Mouse (Mus musculus): Measurements from ENCODE around the gene H2-Aa. TPM values are rescaled to one million over a fixed set of nuclear protein-coding genes. Genes with fewer than 3 reads are reported as not detected.

H2-Aa gene
- polyA plus RNA-seq, 1 experiment from 2014 or later: not detected

DNA sequence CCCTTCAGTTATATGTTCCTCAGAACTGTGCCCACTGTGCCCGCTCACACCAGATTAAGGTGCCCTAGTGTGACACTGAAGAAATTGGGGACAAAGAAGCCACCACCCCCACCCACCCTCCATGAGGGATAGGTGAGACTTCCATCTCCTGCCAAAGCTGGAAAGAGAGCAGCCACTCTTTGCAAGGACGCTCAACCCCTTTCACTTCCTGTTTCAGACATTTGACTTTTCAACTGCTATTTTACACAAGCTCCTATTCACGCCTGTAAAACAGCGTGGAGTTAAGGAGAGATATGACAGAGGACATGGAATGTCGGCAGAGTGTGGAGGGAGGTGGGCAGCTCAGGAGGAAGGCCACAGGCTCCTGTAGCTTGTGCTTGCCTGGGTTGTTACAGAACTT, 1.1 kb downstream of the H2-Aa start:
- Histone ChIP-seq H3K9ac (replicated peaks; ENCODE audit: low read length) (no peak overlapping the region), H3K27me3 (ENCODE audit: control insufficient read depth, insufficient read depth, low read length) (no peaks in the 10 kb centered on the region), H3K36me3 (replicated peaks; ENCODE audit: control insufficient read depth, insufficient read depth, low read depth, low read length) (no peaks in the 10 kb centered on the region), H3K4me3 (ENCODE audit: low read depth, low read length) (no peak overlapping the region), H3K9me3 (replicated peaks; ENCODE audit: control insufficient read depth, low read length) (no peaks in the 10 kb centered on the region), H3K4me2 (ENCODE audit: low read depth, low read length) (no peak overlapping the region), H3K4me1 (ENCODE audit: control insufficient read depth, insufficient read depth, low read length) (no peaks in the 10 kb centered on the region), H3K27ac (replicated peaks; ENCODE audit: low read depth, low read length) (no peak overlapping the region)
- no peak for ATAC-seq (replicated peaks; ENCODE audit: insufficient number of reproducible peaks, low FRiP score, low TSS enrichment, low read depth)
- WGBS: 72% methylated on average over 5 of the region's 5 CpGs
- no peak for DNase-seq (ENCODE audit: low spot score)

- Histone ChIP-seq H3K9me3 (replicated peaks; ENCODE audit: control insufficient read depth, low read length) (no peaks in the 10 kb centered on the region), H3K9ac (replicated peaks; ENCODE audit: low read length) (no peak overlapping the region), H3K36me3 (replicated peaks; ENCODE audit: control insufficient read depth, insufficient read depth, low read depth, low read length) (no peaks in the 10 kb centered on the region), H3K4me2 (ENCODE audit: low read depth, low read length) (no peak overlapping the region), H3K4me1 (ENCODE audit: control insufficient read depth, insufficient read depth, low read length) (no peaks in the 10 kb centered on the region), H3K4me3 (ENCODE audit: low read depth, low read length) (no peak overlapping the region), H3K27me3 (ENCODE audit: control insufficient read depth, insufficient read depth, low read length) (no peaks in the 10 kb centered on the region), H3K27ac (replicated peaks; ENCODE audit: low read depth, low read length) (no peak overlapping the region)
- ATAC-seq (replicated peaks; ENCODE audit: insufficient number of reproducible peaks, low FRiP score, low TSS enrichment, low read depth) (no peak), DNase-seq (ENCODE audit: low spot score) (peak; percentile 17)
- 42% methylated on average over 4 of the region's 4 CpGs for WGBS
Observed at GRCm38 (mm10) chr17:34285848-34286247, 1.8 kb downstream of the H2-Aa start.

DNA sequence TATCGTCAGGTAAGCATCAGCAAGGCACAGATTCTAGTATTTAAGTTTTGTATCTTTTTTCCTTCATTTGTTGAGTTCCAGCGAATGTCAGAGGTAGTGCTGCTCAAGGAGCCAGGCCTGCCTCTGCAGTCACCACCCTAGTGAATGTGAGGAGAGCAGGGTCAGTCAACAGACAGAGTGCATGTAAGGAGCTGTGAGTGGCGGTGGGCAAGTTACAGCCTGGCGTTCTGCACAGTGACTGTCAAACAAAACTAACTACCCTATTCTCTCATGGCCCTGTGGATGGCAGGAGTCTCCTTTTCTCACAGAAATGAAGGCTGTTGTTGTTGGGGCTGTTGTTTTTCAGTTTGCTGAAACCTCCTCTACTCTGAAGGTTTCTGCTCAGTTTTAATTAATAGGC, 2.3 kb downstream of the H2-Aa start:
- Histone ChIP-seq H3K4me3 (ENCODE audit: low read depth, low read length) (no peak overlapping the region), H3K4me2 (ENCODE audit: low read depth, low read length) (no peak overlapping the region), H3K36me3 (replicated peaks; ENCODE audit: control insufficient read depth, insufficient read depth, low read depth, low read length) (no peaks in the 10 kb centered on the region), H3K9ac (replicated peaks; ENCODE audit: low read length) (no peak overlapping the region), H3K27ac (replicated peaks; ENCODE audit: low read depth, low read length) (no peak overlapping the region), H3K4me1 (ENCODE audit: control insufficient read depth, insufficient read depth, low read length) (no peaks in the 10 kb centered on the region), H3K27me3 (ENCODE audit: control insufficient read depth, insufficient read depth, low read length) (no peaks in the 10 kb centered on the region), H3K9me3 (replicated peaks; ENCODE audit: control insufficient read depth, low read length) (no peaks in the 10 kb centered on the region)
- ATAC-seq (replicated peaks; ENCODE audit: insufficient number of reproducible peaks, low FRiP score, low TSS enrichment, low read depth) (no peak), DNase-seq (ENCODE audit: low spot score) (no peak)
- 77% methylated on average over 4 of the region's 4 CpGs for WGBS

DNA sequence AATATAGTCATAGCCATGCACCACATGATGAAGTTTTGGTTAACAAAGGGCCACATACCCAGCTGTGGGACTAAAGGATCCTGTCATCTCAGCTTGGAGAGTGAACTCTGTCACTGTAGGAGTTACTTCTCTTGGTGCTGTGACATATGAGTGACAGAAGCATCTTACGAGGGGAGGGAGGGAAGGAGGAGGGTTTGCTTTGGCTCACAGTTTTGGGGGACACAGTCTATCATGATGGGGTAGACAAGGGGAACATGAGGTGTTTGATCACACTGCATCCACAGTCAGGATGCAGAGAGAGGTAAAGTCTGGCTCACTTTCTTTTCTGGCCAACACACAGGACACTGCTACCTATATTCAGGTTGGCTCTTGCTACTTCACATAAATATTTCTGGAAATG, 5.8 kb downstream of the H2-Aa start:
- Histone ChIP-seq H3K4me2 (ENCODE audit: low read depth, low read length) (no peak overlapping the region), H3K27ac (replicated peaks; ENCODE audit: low read depth, low read length) (no peak overlapping the region), H3K36me3 (replicated peaks; ENCODE audit: control insufficient read depth, insufficient read depth, low read depth, low read length) (no peaks in the 10 kb centered on the region), H3K27me3 (ENCODE audit: control insufficient read depth, insufficient read depth, low read length) (no peaks in the 10 kb centered on the region), H3K4me3 (ENCODE audit: low read depth, low read length) (no peak overlapping the region), H3K4me1 (ENCODE audit: control insufficient read depth, insufficient read depth, low read length) (no peaks in the 10 kb centered on the region), H3K9ac (replicated peaks; ENCODE audit: low read length) (no peak overlapping the region), H3K9me3 (replicated peaks; ENCODE audit: control insufficient read depth, low read length) (no peaks in the 10 kb centered on the region)
- ATAC-seq (replicated peaks; ENCODE audit: insufficient number of reproducible peaks, low FRiP score, low TSS enrichment, low read depth) (no peak), DNase-seq (ENCODE audit: low spot score) (no peak)
- 57% methylated on average over 1 of the region's 1 CpGs for WGBS

GRCm38 (mm10) chr17:34280499-34281038, 7.1 kb downstream of the H2-Aa start:
- H3K36me3 ChIP-seq (replicated peaks; ENCODE audit: control insufficient read depth, insufficient read depth, low read depth, low read length): no peaks in the 10 kb centered on the region
- no peak overlapping the region for H3K4me3 ChIP-seq (ENCODE audit: low read depth, low read length)
- no peak overlapping the region for H3K27ac ChIP-seq (replicated peaks; ENCODE audit: low read depth, low read length)
- WGBS: 72% methylated on average over 1 of the region's 1 CpGs
- no peaks in the 10 kb centered on the region for H3K27me3 ChIP-seq (ENCODE audit: control insufficient read depth, insufficient read depth, low read length)
- peak; percentile 29; the same call in 1 of the 2 replicates for ATAC-seq (replicated peaks; ENCODE audit: insufficient number of reproducible peaks, low FRiP score, low TSS enrichment, low read depth)
- no peaks in the 10 kb centered on the region for H3K4me1 ChIP-seq (ENCODE audit: control insufficient read depth, insufficient read depth, low read length)
- H3K9ac ChIP-seq (replicated peaks; ENCODE audit: low read length): no peak overlapping the region
- DNase-seq (ENCODE audit: low spot score): no peak
- no peaks in the 10 kb centered on the region for H3K9me3 ChIP-seq (replicated peaks; ENCODE audit: control insufficient read depth, low read length)
- H3K4me2 ChIP-seq (ENCODE audit: low read depth, low read length): no peak overlapping the region

DNA sequence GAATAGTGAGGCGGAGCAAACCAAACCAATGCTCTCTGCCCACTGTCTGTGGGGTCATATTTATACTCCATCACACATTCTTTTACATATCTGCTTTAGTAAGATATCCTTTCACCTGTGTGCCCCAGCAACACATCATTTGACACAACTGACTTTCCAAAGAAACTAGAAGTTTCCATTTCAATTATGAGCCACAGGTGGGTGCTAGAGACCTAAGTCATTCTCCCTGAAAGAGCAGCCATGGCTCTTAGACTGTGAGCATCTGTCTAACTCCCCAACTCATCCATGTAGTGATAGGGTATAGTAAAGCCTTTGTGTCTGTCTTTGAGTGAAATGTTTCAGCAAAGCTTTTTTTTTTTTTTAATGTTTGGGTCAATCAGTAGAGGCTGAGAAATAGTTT, 15.5 kb downstream of the H2-Aa start:
- Histone ChIP-seq H3K27ac (replicated peaks; ENCODE audit: low read depth, low read length) (no peak overlapping the region), H3K9ac (replicated peaks; ENCODE audit: low read length) (no peak overlapping the region), H3K27me3 (ENCODE audit: control insufficient read depth, insufficient read depth, low read length) (no peaks in the 10 kb centered on the region), H3K4me1 (ENCODE audit: control insufficient read depth, insufficient read depth, low read length) (no peaks in the 10 kb centered on the region), H3K9me3 (replicated peaks; ENCODE audit: control insufficient read depth, low read length) (no peaks in the 10 kb centered on the region), H3K4me3 (ENCODE audit: low read depth, low read length) (no peak overlapping the region), H3K36me3 (replicated peaks; ENCODE audit: control insufficient read depth, insufficient read depth, low read depth, low read length) (no peaks in the 10 kb centered on the region), H3K4me2 (ENCODE audit: low read depth, low read length) (no peak overlapping the region)
- ATAC-seq (replicated peaks; ENCODE audit: insufficient number of reproducible peaks, low FRiP score, low TSS enrichment, low read depth) (no peak), DNase-seq (ENCODE audit: low spot score) (no peak)
- WGBS: 88% methylated on average over 1 of the region's 1 CpGs

GRCm38 (mm10) chr17:34270940-34271339, 16.7 kb downstream of the H2-Aa start:
- Histone ChIP-seq H3K36me3 (replicated peaks; ENCODE audit: control insufficient read depth, insufficient read depth, low read depth, low read length) (no peaks in the 10 kb centered on the region), H3K9me3 (replicated peaks; ENCODE audit: control insufficient read depth, low read length) (no peaks in the 10 kb centered on the region), H3K4me1 (ENCODE audit: control insufficient read depth, insufficient read depth, low read length) (no peaks in the 10 kb centered on the region), H3K27me3 (ENCODE audit: control insufficient read depth, insufficient read depth, low read length) (no peaks in the 10 kb centered on the region), H3K4me3 (ENCODE audit: low read depth, low read length) (no peak overlapping the region), H3K4me2 (ENCODE audit: low read depth, low read length) (no peak overlapping the region), H3K9ac (replicated peaks; ENCODE audit: low read length) (no peak overlapping the region), H3K27ac (replicated peaks; ENCODE audit: low read depth, low read length) (no peak overlapping the region)
- 79% methylated on average over 2 of the region's 2 CpGs for WGBS
- DNase-seq (ENCODE audit: low spot score) (no peak), ATAC-seq (replicated peaks; ENCODE audit: insufficient number of reproducible peaks, low FRiP score, low TSS enrichment, low read depth) (no peak)

- Histone ChIP-seq H3K27ac (replicated peaks; ENCODE audit: low read depth, low read length) (no peak overlapping the region), H3K27me3 (ENCODE audit: control insufficient read depth, insufficient read depth, low read length) (peaks cover 2% of the 10 kb centered on the region; the same call in 1 of the 2 replicates), H3K4me3 (ENCODE audit: low read depth, low read length) (no peak overlapping the region), H3K4me2 (ENCODE audit: low read depth, low read length) (no peak overlapping the region), H3K4me1 (ENCODE audit: control insufficient read depth, insufficient read depth, low read length) (no peaks in the 10 kb centered on the region), H3K36me3 (replicated peaks; ENCODE audit: control insufficient read depth, insufficient read depth, low read depth, low read length) (no peaks in the 10 kb centered on the region), H3K9me3 (replicated peaks; ENCODE audit: control insufficient read depth, low read length) (no peaks in the 10 kb centered on the region), H3K9ac (replicated peaks; ENCODE audit: low read length) (no peak overlapping the region)
- ATAC-seq (replicated peaks; ENCODE audit: insufficient number of reproducible peaks, low FRiP score, low TSS enrichment, low read depth): no peak
- WGBS: 76% methylated on average over 2 of the region's 2 CpGs
- DNase-seq (ENCODE audit: low spot score): no peak
Observed at GRCm38 (mm10) chr17:34270230-34270629, 17.4 kb downstream of the H2-Aa start.

Measured in embryonic facial prominence, embryonic 11.5 days (tissue).